Mouse (Mus musculus) erythroblast, embryonic 14.5 days (primary cell): ENCODE data around the gene Vmn1r179. TPM values are rescaled to one million over a fixed set of nuclear protein-coding genes. Genes with fewer than 3 reads are reported as not detected.
"Not testable (repeated sequence)": the region's sequence is repeated elsewhere in the genome, so short reads cannot be mapped to it uniquely, and the experiment has no call there.

Experiments
- H3K27me3 ChIP-seq: 2 replicates; pipeline ENCODE4 v1.6.1; 2012; ENCODE audit warnings: inconsistent platforms; ENCODE audit not compliant: control insufficient read depth
- H3K36me3 ChIP-seq: 2 replicates; pipeline ENCODE4 v1.6.1; 2012; ENCODE audit warnings: mild to moderate bottlenecking, inconsistent platforms; ENCODE audit not compliant: control insufficient read depth
- H3K4me1 ChIP-seq: 2 replicates; pipeline ENCODE4 v1.6.1; 2012; ENCODE audit warnings: inconsistent platforms; ENCODE audit not compliant: control insufficient read depth
- H3K4me3 ChIP-seq: replicated peaks from 2 replicates; pipeline ENCODE3; 2012; ENCODE audit warnings: moderate library complexity, mild to moderate bottlenecking, inconsistent platforms
- H3K9me3 ChIP-seq: 2 replicates; pipeline ENCODE4 v1.6.1; 2012; ENCODE audit warnings: low read length, inconsistent platforms, mixed read lengths; ENCODE audit not compliant: control insufficient read depth
- GATA1 ChIP-seq: IDR thresholded peaks from 2 replicates; pipeline ENCODE4 v1.6.1; 2012; ENCODE audit warnings: low read length, inconsistent platforms, mixed read lengths
- TAL1 ChIP-seq: IDR thresholded peaks from 3 replicates; pipeline ENCODE4 v1.6.1; 2012; ENCODE audit warnings: low read length, inconsistent platforms, mixed read lengths
- polyA plus RNA-seq: library from polyadenylated mRNA; stranded (reverse); fragments of >175 nt; gene quantifications from 2 replicates; pipeline ENCODE4 v1.2.3, GENCODE M21; 2012

Gene Vmn1r179
- polyA plus RNA-seq = not detected in 2 replicates

DNA sequence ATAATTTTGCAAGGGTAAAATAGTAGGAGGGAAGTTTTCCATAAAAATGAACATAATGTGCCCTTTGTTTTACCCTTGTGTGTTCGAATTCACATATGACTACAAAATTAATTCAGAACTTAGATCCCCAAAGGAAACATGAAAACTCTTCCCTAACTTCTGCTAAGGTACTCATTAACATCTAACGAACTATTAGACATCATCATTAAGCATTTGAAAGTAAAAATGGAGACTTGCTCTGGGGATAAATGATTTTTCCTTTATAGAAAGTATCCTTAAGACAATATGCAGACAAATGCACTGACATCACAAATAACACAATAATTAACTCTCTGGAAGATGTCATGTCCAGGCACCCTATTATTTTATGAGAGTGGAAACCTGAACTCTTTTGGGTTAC lies at the start of gene Vmn1r179:
Vmn1r179 (plus strand) TSS at position 301 of the 400 bp plus-strand sequence.
- Histone ChIP-seq H3K27me3 (no peaks in the 10 kb centered on the region), H3K36me3 (no peaks in the 10 kb centered on the region), H3K9me3 (peaks cover 2% of the 10 kb centered on the region; the same call in 1 of the 2 replicates), H3K4me3 (no peak within 1 kb of the TSS), H3K4me1 (no peaks in the 10 kb centered on the region)
- no peak for TF ChIP-seq GATA1
- TF ChIP-seq TAL1 = no peak

DNA sequence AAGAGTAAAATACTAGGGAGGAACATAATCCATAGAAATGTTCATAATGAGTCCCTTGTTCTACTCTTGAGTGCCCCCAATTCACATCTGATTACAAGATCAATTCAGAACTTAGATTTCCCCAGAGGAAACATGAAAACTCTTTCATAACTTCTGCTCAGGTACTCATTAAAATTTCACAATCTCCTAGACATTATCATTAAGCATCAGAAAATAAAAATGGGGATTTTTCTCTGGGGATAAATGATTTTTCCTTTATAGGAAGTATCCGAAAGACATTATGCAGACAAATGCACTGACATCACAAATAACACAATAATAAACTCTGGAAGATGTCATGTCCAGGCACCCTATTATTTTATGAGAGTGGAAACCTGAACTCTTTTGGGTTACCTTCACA lies 35.1 kb upstream of the Vmn1r179 start, which contains the start of gene Vmn1r178:
Vmn1r178 (plus strand) TSS at position 301 of the 400 bp plus-strand sequence.
- no peaks in the 10 kb centered on the region; the same call in 1 of the 2 replicates for H3K9me3 ChIP-seq
- TF ChIP-seq TAL1 (no peak), GATA1 (no peak)
- no peaks in the 10 kb centered on the region for H3K36me3 ChIP-seq
- no peaks in the 10 kb centered on the region for H3K4me1 ChIP-seq
- no peak within 1 kb of the TSS for H3K4me3 ChIP-seq
- no peaks in the 10 kb centered on the region for H3K27me3 ChIP-seq

DNA sequence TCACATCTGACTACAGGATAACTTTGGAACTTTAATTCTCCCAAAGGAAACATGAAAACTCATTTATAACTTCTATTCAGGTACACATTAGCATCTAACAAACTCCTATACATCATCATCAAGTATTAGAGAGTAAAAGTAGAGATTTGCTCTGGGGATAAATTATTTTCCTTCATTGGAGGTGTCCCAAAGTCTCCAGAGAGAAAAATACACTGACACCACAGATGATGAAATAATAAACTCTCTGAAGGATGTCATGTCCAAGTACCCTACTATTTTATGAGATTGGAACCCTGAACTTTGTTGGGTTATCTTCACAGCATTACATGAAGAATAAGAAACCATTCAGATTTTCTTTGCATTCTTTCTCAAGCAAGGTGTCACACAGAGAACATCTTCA lies 23.6 kb downstream of the Vmn1r179 start, which contains the start of gene Vmn1r180:
Vmn1r180 (plus strand) TSS at position 301 of the 400 bp plus-strand sequence.
- Histone ChIP-seq H3K4me3 (no peak within 1 kb of the TSS), H3K36me3 (no peaks in the 10 kb centered on the region), H3K9me3 (no peaks in the 10 kb centered on the region), H3K4me1 (no peaks in the 10 kb centered on the region), H3K27me3 (no peaks in the 10 kb centered on the region)
- TF ChIP-seq GATA1 = no peak
- no peak for TF ChIP-seq TAL1

DNA sequence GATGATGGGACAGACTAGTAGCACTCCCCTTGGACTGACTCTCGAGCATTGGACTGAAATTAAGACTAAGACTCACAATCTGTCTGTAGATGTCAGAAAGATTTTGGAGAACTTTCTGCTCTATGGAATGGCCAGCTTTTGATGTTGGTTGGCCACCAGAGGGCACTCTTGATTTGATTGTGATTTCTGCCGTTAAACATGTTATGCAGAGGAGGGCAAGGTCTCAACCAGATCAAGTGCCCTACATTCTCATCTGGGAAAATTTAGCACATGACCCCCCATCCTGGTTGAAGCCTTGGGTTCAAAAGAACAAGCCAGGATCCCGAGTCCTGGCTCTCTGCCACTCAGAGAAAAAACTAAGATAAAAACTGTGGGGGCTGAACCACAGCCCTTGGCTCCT lies 41.3 kb downstream of the Vmn1r179 start:
- not testable (repeated sequence) for H3K4me1 ChIP-seq, H3K4me3 ChIP-seq, H3K27me3 ChIP-seq

DNA sequence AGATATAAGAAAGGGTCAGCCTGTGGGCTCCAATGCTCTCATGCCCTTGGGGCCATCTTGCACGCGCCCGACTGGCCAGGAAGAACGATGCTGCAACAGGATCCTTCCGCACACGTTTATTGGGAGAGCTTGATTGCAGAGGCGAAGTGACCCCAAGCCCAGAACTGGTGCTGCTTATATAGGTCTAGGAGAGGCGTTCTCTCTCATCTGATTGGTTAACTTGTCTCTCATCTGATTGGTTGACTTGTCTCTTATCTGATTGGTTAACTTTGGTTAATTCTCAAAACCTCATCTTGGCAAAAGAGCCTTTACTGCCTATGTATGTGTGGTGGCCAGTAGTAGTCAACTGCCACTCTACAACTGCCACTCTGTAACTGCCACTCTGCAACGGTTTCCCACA lies 47.5 kb downstream of the Vmn1r179 start, which contains the start of gene Vmn1r181:
Vmn1r181 (plus strand) TSS at position 301 of the 400 bp plus-strand sequence.
- H3K4me3 ChIP-seq, H3K4me1 ChIP-seq, H3K36me3 ChIP-seq, H3K9me3 ChIP-seq, H3K27me3 ChIP-seq: not testable (repeated sequence)

More for the DNA sequence above, 41.3 kb downstream of the Vmn1r179 start:
- H3K36me3 ChIP-seq, H3K9me3 ChIP-seq: not testable (repeated sequence)

Other genes with a start within 250 kb of the Vmn1r179 start
- under 0.01 TPM in 1 of 2 replicates, not detected in the other for gene Vmn1r173, start 226.3 kb upstream of the Vmn1r179 start, polyA plus RNA-seq
- gene Vmn1r174, start 174.7 kb upstream of the Vmn1r179 start, polyA plus RNA-seq = under 0.01 TPM in 1 of 2 replicates, not detected in the other
- gene Vmn1r175, start 116.3 kb upstream of the Vmn1r179 start, polyA plus RNA-seq = not detected in 2 replicates
- not detected in 2 replicates for gene Vmn1r176, start 89.6 kb upstream of the Vmn1r179 start, polyA plus RNA-seq
- gene Vmn1r177, start 60.5 kb upstream of the Vmn1r179 start, polyA plus RNA-seq = not detected in 2 replicates
- gene Vmn1r178, start 35.0 kb upstream of the Vmn1r179 start, polyA plus RNA-seq = not detected in 2 replicates
- not detected in 2 replicates for gene Vmn1r180, start 23.7 kb downstream of the Vmn1r179 start, polyA plus RNA-seq
- gene Vmn1r181, start 47.6 kb downstream of the Vmn1r179 start, polyA plus RNA-seq = not detected in 2 replicates
- gene V1rd19, start 74.7 kb downstream of the Vmn1r179 start, polyA plus RNA-seq = 0.03 TPM in 1 of 2 replicates, not detected in the other
- gene Vmn1r183, start 126.3 kb downstream of the Vmn1r179 start, polyA plus RNA-seq = under 0.01 TPM in 2 replicates
- gene Zfp180, start 154.9 kb downstream of the Vmn1r179 start, polyA plus RNA-seq = 0.80 and 0.83 TPM in 2 replicates
- 0.02 and 0.05 TPM in 2 replicates for gene Zfp112, start 185.3 kb downstream of the Vmn1r179 start, polyA plus RNA-seq
- gene Zfp235, start 207.2 kb downstream of the Vmn1r179 start, polyA plus RNA-seq = 0.04 TPM in 1 of 2 replicates, not detected in the other
- gene Zfp114, start 248.1 kb downstream of the Vmn1r179 start, polyA plus RNA-seq = not detected in 2 replicates